Mouse (Mus musculus) lung, postnatal 0 days (tissue): ENCODE measurements at regions not wholly inside any gene's neighbourhood (a gene's known extent, or its start where the extent isn't known, plus 50 kb on each side); places are given as distances from the start of the nearest gene placed in this dataset.

Experiments
- ATAC-seq: fragments of 200-750 bp; cut with Nextera tagmentation; 2 replicates; pipeline ENCODE4 v1.8.0; 2017; ENCODE audit warnings: moderate library complexity
- DNase-seq: peaks from one replicate; pipeline ENCODE4 v3.0.0-alpha.2; 2016; ENCODE audit warnings: low spot score
- H3K27ac ChIP-seq: fragments of 300-500 bp; sonication (generic); 2 replicates; pipeline ENCODE4 v1.5.1; 2014; ENCODE audit warnings: antibody characterized with exemption, mild to moderate bottlenecking, low read length, mixed read lengths
- H3K27me3 ChIP-seq: fragments of 300-500 bp; sonication (generic); replicated peaks from 2 replicates; pipeline ENCODE4 v1.6.1; 2014; ENCODE audit warnings: low read length, mixed read lengths; ENCODE audit not compliant: insufficient read depth
- H3K36me3 ChIP-seq: fragments of 300-500 bp; sonication (generic); 2 replicates; pipeline ENCODE4 v1.6.1; 2014; ENCODE audit warnings: low read length, mixed read lengths; ENCODE audit not compliant: insufficient read depth
- H3K4me1 ChIP-seq: fragments of 300-500 bp; sonication (generic); 2 replicates; pipeline ENCODE4 v1.6.1; 2014; ENCODE audit warnings: antibody characterized with exemption, low read depth, low read length, mixed read lengths; ENCODE audit not compliant: insufficient read depth
- H3K4me2 ChIP-seq: fragments of 300-500 bp; sonication (generic); replicated peaks from 2 replicates; pipeline ENCODE4 v1.6.1; 2014; ENCODE audit warnings: low read depth, mild to moderate bottlenecking, low read length, moderate library complexity, mixed read lengths
- H3K4me3 ChIP-seq: fragments of 300-500 bp; sonication (generic); 2 replicates; pipeline ENCODE4 v1.5.1; 2014; ENCODE audit warnings: low read depth, low read length
- H3K9ac ChIP-seq: fragments of 300-500 bp; sonication (generic); replicated peaks from 2 replicates; pipeline ENCODE4 v1.6.1; 2014; ENCODE audit warnings: low read depth, mild to moderate bottlenecking
- H3K9me3 ChIP-seq: fragments of 300-500 bp; sonication (generic); 2 replicates; pipeline ENCODE4 v1.6.1; 2016; ENCODE audit warnings: low read length, mixed read lengths
- CTCF ChIP-seq: IDR thresholded peaks from 2 replicates; pipeline ENCODE4 v1.5.1; 2016; ENCODE audit warnings: antibody characterized with exemption, mild to moderate bottlenecking
- EP300 ChIP-seq: IDR thresholded peaks from 2 replicates; pipeline ENCODE4 v1.6.1; 2016; ENCODE audit warnings: antibody characterized with exemption, mild to moderate bottlenecking, control low read depth
- WGBS: fragments of 180-500 bp; shearing (Covaris S2); extraction: QIAGEN DNeasy Blood & Tissue Kit; methylation state at CpG from one replicate; pipeline ENCODE4 v1.1.7; 2014; 5-methylcytosine and 5-hydroxymethylcytosine counted together

DNA sequence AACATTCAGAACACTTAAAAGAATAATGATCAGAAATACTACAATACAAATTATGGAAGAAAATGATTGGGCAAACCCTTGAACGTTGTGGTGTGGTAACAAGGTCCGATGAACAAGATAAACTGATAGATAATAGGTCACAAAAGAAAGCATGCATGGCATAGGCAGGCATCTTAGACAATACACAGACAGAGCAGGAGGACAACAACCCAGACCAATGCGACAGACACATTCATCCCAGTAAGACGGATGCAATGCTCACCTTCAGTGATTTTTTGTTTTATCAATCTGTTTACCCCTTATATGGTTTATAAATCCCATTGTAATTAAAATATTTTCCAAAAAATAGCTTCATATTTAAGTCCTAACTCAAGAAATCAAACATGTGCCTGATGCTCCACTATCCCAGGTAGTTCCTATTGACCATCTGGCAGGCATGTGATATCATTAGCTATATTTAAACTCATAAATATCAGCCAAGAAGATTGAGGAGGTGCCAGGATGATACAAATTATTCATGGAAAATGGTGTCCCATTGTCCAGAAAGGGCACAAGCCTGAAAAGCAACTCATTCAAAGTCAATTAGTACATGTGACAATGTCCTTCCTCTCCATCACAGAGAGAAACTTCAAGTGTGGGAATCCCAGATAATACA is 166.3 kb downstream of the Klf7 start:
- Histone ChIP-seq H3K36me3 (no peaks in the 10 kb centered on the region), H3K27me3 (no peaks in the 10 kb centered on the region), H3K27ac (no peak overlapping the region), H3K4me1 (no peaks in the 10 kb centered on the region), H3K4me3 (no peak overlapping the region), H3K9me3 (no peaks in the 10 kb centered on the region), H3K9ac (no peak overlapping the region), H3K4me2 (no peak overlapping the region)
- WGBS = 94% methylated on average over 4 of the region's 4 CpGs
- TF ChIP-seq CTCF (no peak), EP300 (no peak)
- no peak for ATAC-seq
- DNase-seq = no peak

- H3K27me3 ChIP-seq = no peaks in the 10 kb centered on the region
- TF ChIP-seq CTCF (no peak), EP300 (no peak)
- no peak overlapping the region for H3K9ac ChIP-seq
- ATAC-seq (no peak), DNase-seq (no peak)
- H3K4me3 ChIP-seq = no peak overlapping the region
- WGBS = 94% methylated on average over 6 of the region's 6 CpGs
- no peak overlapping the region for H3K27ac ChIP-seq
- H3K9me3 ChIP-seq = no peaks in the 10 kb centered on the region
- H3K4me1 ChIP-seq = no peaks in the 10 kb centered on the region
- H3K4me2 ChIP-seq = no peak overlapping the region
- no peaks in the 10 kb centered on the region for H3K36me3 ChIP-seq
These were observed 167.1 kb downstream of the Klf7 start for GRCm38 (mm10) chr1:63954876-63955513.

GRCm38 (mm10) chr1:63954172-63954571 is 167.9 kb downstream of the Klf7 start:
- Histone ChIP-seq H3K9me3 (no peaks in the 10 kb centered on the region), H3K4me1 (no peaks in the 10 kb centered on the region), H3K27me3 (no peaks in the 10 kb centered on the region), H3K9ac (no peak overlapping the region), H3K27ac (no peak overlapping the region), H3K4me3 (no peak overlapping the region), H3K36me3 (no peaks in the 10 kb centered on the region), H3K4me2 (no peak overlapping the region)
- peak; percentile 62 for ATAC-seq
- peak; percentile 42 for DNase-seq
- WGBS = 37% methylated on average over 2 of the region's 2 CpGs
- TF ChIP-seq EP300 = peak; percentile 56
- no peak for TF ChIP-seq CTCF

DNA sequence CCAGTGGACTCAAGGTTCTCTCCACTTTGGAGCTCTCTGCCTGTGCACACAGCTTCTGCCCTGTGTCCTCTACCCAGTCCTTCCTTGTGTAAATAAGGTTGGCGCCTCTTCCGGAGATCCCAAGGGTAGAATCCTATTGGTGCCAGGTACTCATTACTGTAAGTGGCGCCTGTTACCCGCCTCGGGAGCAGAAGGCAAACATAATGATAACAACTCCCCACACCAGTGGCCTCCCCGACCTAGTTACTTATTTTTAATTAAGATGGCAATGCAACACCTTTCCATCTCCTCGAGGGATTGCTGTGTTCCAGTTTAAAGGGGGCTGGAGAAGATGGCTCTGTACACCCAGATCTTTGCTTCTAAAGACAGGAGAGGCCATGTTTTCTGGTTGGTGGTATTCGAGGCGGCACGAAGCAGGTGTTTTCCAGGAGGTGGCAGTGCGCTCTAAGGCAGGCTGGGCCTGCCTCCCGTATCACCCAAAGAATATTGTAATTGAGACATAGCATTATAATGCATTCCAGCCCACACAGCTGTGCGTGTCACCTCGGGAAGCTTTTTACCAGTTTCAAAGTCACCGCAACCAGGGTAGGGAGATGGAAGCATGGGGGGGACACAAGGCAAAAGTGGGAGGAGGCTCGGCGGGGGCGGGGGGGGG is 168.7 kb downstream of the Klf7 start:
- no peak overlapping the region for H3K4me2 ChIP-seq
- no peak overlapping the region for H3K9ac ChIP-seq
- no peaks in the 10 kb centered on the region for H3K9me3 ChIP-seq
- H3K27ac ChIP-seq = no peak overlapping the region
- no peaks in the 10 kb centered on the region for H3K27me3 ChIP-seq
- 47% methylated on average over 17 of the region's 18 CpGs for WGBS
- H3K4me3 ChIP-seq = no peak overlapping the region
- DNase-seq (peak; percentile 71), ATAC-seq (peak; percentile 82)
- peak; percentile 79 for TF ChIP-seq CTCF
- TF ChIP-seq EP300 = no peak
- no peaks in the 10 kb centered on the region for H3K4me1 ChIP-seq
- H3K36me3 ChIP-seq = no peaks in the 10 kb centered on the region

DNA sequence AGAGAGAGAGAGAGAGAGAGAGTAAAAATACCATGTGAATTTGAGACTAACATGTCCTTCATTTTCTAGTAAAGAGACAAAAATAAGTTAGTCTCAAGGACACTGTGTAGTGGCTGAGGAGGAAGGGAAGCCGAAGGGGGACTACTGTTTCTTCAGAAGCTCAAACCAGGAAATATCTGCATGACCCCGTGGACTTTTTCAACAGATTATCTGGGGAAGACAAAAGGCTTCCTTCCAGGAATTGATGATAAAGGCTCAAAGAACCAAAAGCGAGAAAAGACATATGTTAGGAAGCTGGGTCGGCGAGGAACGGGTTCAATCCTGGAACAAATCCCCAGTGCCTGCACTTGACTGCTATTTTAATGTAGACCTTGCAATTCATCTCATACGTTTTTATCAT is 170.4 kb downstream of the Klf7 start:
- WGBS = 51% methylated on average over 7 of the region's 7 CpGs
- no peak for ATAC-seq
- Histone ChIP-seq H3K4me1 (no peaks in the 10 kb centered on the region), H3K27me3 (no peaks in the 10 kb centered on the region), H3K9ac (no peak overlapping the region), H3K27ac (no peak overlapping the region), H3K4me3 (no peak overlapping the region), H3K4me2 (no peak overlapping the region), H3K9me3 (no peaks in the 10 kb centered on the region), H3K36me3 (no peaks in the 10 kb centered on the region)
- no peak for DNase-seq
- no peak for TF ChIP-seq CTCF

DNA sequence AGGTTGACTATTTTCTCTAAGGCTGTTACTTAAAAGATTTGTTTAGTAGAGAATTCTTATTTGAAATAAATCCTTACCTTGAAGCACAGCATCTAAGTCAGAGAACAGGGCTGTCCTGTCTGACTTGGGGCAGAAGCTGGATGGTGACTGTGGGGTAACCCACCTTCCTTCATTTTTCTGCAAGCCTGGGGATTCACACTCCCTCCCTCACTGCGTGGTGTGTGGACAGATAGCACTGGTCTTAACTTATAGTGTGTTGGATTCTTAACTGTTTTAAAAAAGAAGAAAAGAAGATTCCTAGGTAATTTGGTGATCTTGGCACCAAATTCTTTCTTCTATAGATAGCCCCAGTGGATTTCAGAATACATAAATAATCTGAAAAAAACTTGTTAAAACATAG is 174.8 kb downstream of the Klf7 start:
- no peaks in the 10 kb centered on the region for H3K36me3 ChIP-seq
- no peaks in the 10 kb centered on the region for H3K4me1 ChIP-seq
- no peaks in the 10 kb centered on the region for H3K27me3 ChIP-seq
- TF ChIP-seq EP300 = no peak
- no peak for TF ChIP-seq CTCF
- no peaks in the 10 kb centered on the region for H3K9me3 ChIP-seq
- no peak overlapping the region for H3K4me2 ChIP-seq
- H3K27ac ChIP-seq = no peak overlapping the region
- ATAC-seq (no peak), DNase-seq (no peak)
- WGBS = 62% methylated on average over 1 of the region's 1 CpGs
- no peak overlapping the region for H3K9ac ChIP-seq
- H3K4me3 ChIP-seq = no peak overlapping the region
